Mouse (Mus musculus): ENCODE measurements around the gene Cldn1.

DNA sequence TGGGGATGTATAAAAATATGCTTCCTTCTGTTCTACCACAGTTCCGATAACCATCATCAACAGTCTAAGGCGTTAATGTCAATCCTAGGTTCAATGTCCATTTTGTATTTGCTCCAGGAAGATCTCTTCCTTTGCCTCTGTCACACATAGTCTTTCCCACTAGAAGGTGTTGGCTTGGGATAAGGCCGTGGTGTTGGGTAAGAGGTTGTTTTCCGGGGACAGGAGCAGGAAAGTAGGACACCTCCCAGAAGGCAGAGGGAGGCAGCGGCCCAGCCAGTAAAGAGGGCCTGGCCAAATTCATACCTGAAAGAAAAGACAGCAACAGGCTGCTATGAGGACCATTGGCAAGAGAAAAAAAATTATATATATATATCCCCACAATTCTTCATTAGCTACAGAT lies 12.7 kb downstream of the Cldn1 start:
- TF ChIP-seq POLR2A (IDR thresholded peaks at IDR 0.05; ENCODE audit: borderline replicate concordance, control insufficient read depth, low read depth, low read length) (no peak), CTCF (IDR thresholded peaks at IDR 0.05; ENCODE audit: control insufficient read depth, insufficient read depth, low read length) (no peak)

Measured in bone marrow, adult 2 months (tissue).